In genomic region chr14:48128701-48129100, GRCm38 (mm10) we compare ENCODE assay signal across 16 mouse cellular contexts.
"Had no signal": no experiment of that assay in that cellular context is flagged by ENCODE, and none has a peak within 500 bp of the region (broad histone marks: within the 10 kb centered on the region; RNA-seq: fewer than 3 reads in every experiment).

No protein-coding gene starts in this region.

- H3K27ac ChIP-seq: neural tube, embryonic 13.5 days; neural tube, embryonic 15.5 days; stomach, embryonic 15.5 days; stomach, postnatal 0 days had no signal

- H3K9me3 ChIP-seq: neural tube, embryonic 13.5 days; neural tube, embryonic 15.5 days; stomach, embryonic 15.5 days had no signal

- H3K4me2 ChIP-seq: neural tube, embryonic 13.5 days; neural tube, embryonic 15.5 days; stomach, embryonic 15.5 days had no signal

- H3K27me3 ChIP-seq: neural tube, embryonic 13.5 days; neural tube, embryonic 15.5 days; stomach, embryonic 15.5 days had no signal

- H3K4me3 ChIP-seq: neural tube, embryonic 13.5 days; neural tube, embryonic 15.5 days; stomach, embryonic 15.5 days had no signal

- DNase-seq: retina, postnatal 1 day; right cerebral cortex, adult 18-20 months; right cerebral cortex, postnatal 14 days; right cerebral cortex, postnatal 25 days; right cerebral cortex, postnatal 4 days; spleen, adult 18-20 months; thymus, adult 18-20 months; thymus, adult 2 months; thymus, postnatal 14 days; thymus, postnatal 25 days; thymus, postnatal 36 days; thymus, postnatal 4 days had no signal

- H3K9ac ChIP-seq: neural tube, embryonic 13.5 days; neural tube, embryonic 15.5 days; stomach, embryonic 15.5 days had no signal

- H3K36me3 ChIP-seq: neural tube, embryonic 13.5 days; neural tube, embryonic 15.5 days; stomach, embryonic 15.5 days had no signal
